Mouse (Mus musculus) MEL (cell line): Measurements from ENCODE around the gene Gramd1b.

Source experiments
- CTCF ChIP-seq, 3 experiments: IDR thresholded peaks in 2 of 3; conservative IDR thresholded peaks in 1 of 3; 2 replicates each; pipeline ENCODE4 v1.5.1; 2011 to 2012; ENCODE audit warnings: low read length in 3 of 3, low read depth in 2 of 3, mild to moderate bottlenecking in 2 of 3, improper control_type of control experiment in 1 of 3, inconsistent platforms in 1 of 3, mixed read lengths in 1 of 3, moderate library complexity in 1 of 3; ENCODE audit not compliant: control insufficient read depth in 1 of 3, insufficient read depth in 1 of 3, poor library complexity in 1 of 3, severe bottlenecking in 1 of 3
- E2F4 ChIP-seq: IDR thresholded peaks from 2 replicates; pipeline ENCODE4 v1.6.1; 2011; ENCODE audit warnings: low read depth, low read length, improper control_type of control experiment, borderline replicate concordance
- EP300 ChIP-seq, 2 experiments: IDR thresholded peaks; 2 replicates each; pipeline ENCODE4 v1.6.1; 2011; ENCODE audit warnings: improper control_type of control experiment in 2 of 2, low read length in 2 of 2, low read depth in 1 of 2, mild to moderate bottlenecking in 1 of 2
- ETS1 ChIP-seq: IDR thresholded peaks from 2 replicates; pipeline ENCODE4 v1.6.1; 2012; ENCODE audit warnings: low read depth, mild to moderate bottlenecking, inconsistent platforms, low read length, improper control_type of control experiment, moderate library complexity
- MAZ ChIP-seq: IDR thresholded peaks from 2 replicates; pipeline ENCODE4 v1.6.1; 2012; ENCODE audit warnings: low read depth, mild to moderate bottlenecking, inconsistent platforms, low read length, improper control_type of control experiment
- MXI1 ChIP-seq: IDR thresholded peaks from 2 replicates; pipeline ENCODE4 v1.6.1; 2011; ENCODE audit warnings: mild to moderate bottlenecking, low read depth, low read length, improper control_type of control experiment
- POLR2A ChIP-seq, 2 experiments: IDR thresholded peaks; 2 replicates each; pipeline ENCODE4 v1.6.1; 2011 to 2012; ENCODE audit warnings: low read length in 2 of 2, mild to moderate bottlenecking in 2 of 2, control low read depth in 1 of 2, improper control_type of control experiment in 1 of 2, low read depth in 1 of 2, moderate library complexity in 1 of 2; ENCODE audit not compliant: control insufficient read depth in 1 of 2, insufficient read depth in 1 of 2, poor library complexity in 1 of 2
- POLR2AphosphoS2 ChIP-seq: IDR thresholded peaks from 2 replicates; pipeline ENCODE4 v1.6.1; 2011; ENCODE audit warnings: low read length, improper control_type of control experiment
- POLR2AphosphoS5 ChIP-seq: IDR thresholded peaks from 2 replicates; pipeline ENCODE4 v1.6.1; 2012; ENCODE audit warnings: low read depth, borderline replicate concordance, mild to moderate bottlenecking, inconsistent platforms, low read length, moderate library complexity, mixed read lengths
- SMC3 ChIP-seq: IDR thresholded peaks from 2 replicates; pipeline ENCODE4 v1.6.1; 2011; ENCODE audit warnings: low read depth, low read length, improper control_type of control experiment
- TAL1 ChIP-seq: IDR thresholded peaks from 2 replicates; pipeline ENCODE4 v1.6.1; 2012; ENCODE audit warnings: mild to moderate bottlenecking, inconsistent platforms, low read length, moderate library complexity, mixed read lengths
- USF1 ChIP-seq: IDR thresholded peaks from 2 replicates; pipeline ENCODE4 v1.6.1; 2014; ENCODE audit warnings: low read depth, mild to moderate bottlenecking, inconsistent platforms, low read length, improper control_type of control experiment, moderate library complexity

DNA sequence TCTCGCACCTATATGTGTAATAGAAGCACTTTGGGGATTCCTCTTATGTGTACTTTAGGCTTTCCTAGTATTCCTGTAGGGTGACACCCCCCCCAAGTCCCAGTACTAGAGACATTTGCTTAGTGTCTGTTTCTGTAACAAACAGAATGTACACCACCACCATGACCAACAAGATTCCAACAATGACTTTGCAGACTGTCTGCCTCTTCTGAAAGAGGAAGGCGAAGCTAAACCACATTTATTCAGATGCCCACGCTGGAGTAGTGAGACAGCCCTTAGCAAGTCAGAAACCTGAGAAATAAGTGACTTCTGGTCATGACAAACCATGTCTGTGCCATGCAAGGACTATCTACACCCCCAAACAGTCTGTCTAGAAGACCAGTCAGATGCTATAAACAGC, 11.9 kb downstream of the Gramd1b start:
- TF ChIP-seq POLR2A (IDR thresholded peaks at IDR 0.05; ENCODE audit: control insufficient read depth in 1 of 2, insufficient read depth in 1 of 2, low read depth in 1 of 2, low read length in 2 of 2, poor library complexity in 1 of 2): no peak
- no peak for TF ChIP-seq POLR2AphosphoS5
- TF ChIP-seq MXI1: no peak
- TF ChIP-seq POLR2AphosphoS2: no peak
- TF ChIP-seq SMC3: no peak
- TF ChIP-seq USF1: no peak
- TF ChIP-seq CTCF (IDR thresholded peaks at IDR 0.05 in 2 of 3, conservative IDR thresholded peaks at IDR 0.05 in 1 of 3; ENCODE audit: control insufficient read depth in 1 of 3, insufficient read depth in 1 of 3, low read depth in 2 of 3, low read length in 3 of 3, poor library complexity in 1 of 3, severe bottlenecking in 1 of 3): no peak
- TF ChIP-seq EP300 (IDR thresholded peaks at IDR 0.05; ENCODE audit: low read depth in 1 of 2, low read length in 2 of 2): no peak
- no peak for TF ChIP-seq ETS1
- TF ChIP-seq E2F4: no peak
- TF ChIP-seq TAL1: no peak
- TF ChIP-seq MAZ: no peak
